Mouse (Mus musculus): ENCODE data around the gene Map3k10.
A peak's percentile ranks its signal among the peaks of the same experiment; 100 is the strongest.

Gene Map3k10

GRCm38 (mm10) chr7:27674522-27675221 lies at the start of gene Map3k10:
Gene Map3k10 (minus strand): TSS chr7:27674598.
- peak; percentile 94 for DNase-seq (ENCODE audit: low read depth, low spot score)
- no peaks in the 10 kb centered on the region for H3K36me3 ChIP-seq (ENCODE audit: control insufficient read depth, insufficient read depth, low read length, poor library complexity, severe bottlenecking)
- no peaks in the 10 kb centered on the region for H3K27me3 ChIP-seq (ENCODE audit: control insufficient read depth, insufficient read depth, low read length, poor library complexity, severe bottlenecking)

DNA sequence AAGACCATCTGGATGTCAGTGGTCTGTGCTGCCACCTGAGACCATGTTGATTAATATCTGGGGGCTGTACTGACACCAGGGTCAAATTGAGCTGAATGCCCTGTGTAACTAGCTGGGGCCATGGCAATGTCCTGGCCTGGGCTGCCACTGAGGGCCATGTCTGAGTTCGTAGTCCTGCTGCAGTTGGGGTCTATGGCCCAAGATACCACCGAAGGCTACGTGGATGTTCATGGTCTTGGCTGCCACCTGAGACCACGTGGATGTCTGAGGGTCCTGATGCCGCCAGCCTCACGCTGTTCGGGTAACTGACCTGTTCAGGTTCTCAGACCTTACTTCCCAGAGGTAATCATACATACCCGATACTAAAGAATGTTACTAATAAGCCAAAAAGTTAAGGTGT lies 47.6 kb upstream of the Map3k10 start:
- H3K36me3 ChIP-seq (ENCODE audit: control insufficient read depth, insufficient read depth, low read length, poor library complexity, severe bottlenecking), result no peaks in the 10 kb centered on the region
- H3K27me3 ChIP-seq (ENCODE audit: control insufficient read depth, insufficient read depth, low read length, poor library complexity, severe bottlenecking), result no peaks in the 10 kb centered on the region
- DNase-seq (ENCODE audit: low read depth, low spot score), result no peak

DNA sequence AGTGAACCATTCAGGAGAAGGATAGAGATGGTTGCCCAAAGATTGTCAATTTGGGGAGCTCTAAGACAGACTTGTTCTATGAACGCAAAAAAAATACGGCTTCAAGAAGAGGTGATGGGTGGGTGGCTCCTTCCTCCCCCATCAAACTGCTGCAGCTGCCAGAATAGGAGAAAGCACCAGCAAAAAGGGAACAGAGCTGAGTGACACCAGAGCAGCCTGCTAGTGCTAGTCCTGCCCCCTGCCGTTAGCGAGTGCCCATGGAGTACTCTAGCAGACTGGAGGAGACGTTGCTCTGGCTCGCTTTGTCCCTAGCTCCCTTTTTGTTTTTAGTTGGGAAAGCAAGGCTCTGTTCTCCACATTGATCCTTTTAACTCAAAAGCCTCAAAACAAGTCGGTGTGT lies 36.0 kb upstream of the Map3k10 start:
- DNase-seq (ENCODE audit: low read depth, low spot score), result no peak
- Histone ChIP-seq H3K36me3 (ENCODE audit: control insufficient read depth, insufficient read depth, low read length, poor library complexity, severe bottlenecking) (no peaks in the 10 kb centered on the region), H3K27me3 (ENCODE audit: control insufficient read depth, insufficient read depth, low read length, poor library complexity, severe bottlenecking) (no peaks in the 10 kb centered on the region)

GRCm38 (mm10) chr7:27696711-27697110 lies 22.3 kb upstream of the Map3k10 start:
- DNase-seq (ENCODE audit: low read depth, low spot score), result no peak
- no peaks in the 10 kb centered on the region for H3K36me3 ChIP-seq (ENCODE audit: control insufficient read depth, insufficient read depth, low read length, poor library complexity, severe bottlenecking)
- H3K27me3 ChIP-seq (ENCODE audit: control insufficient read depth, insufficient read depth, low read length, poor library complexity, severe bottlenecking), result no peaks in the 10 kb centered on the region

DNA sequence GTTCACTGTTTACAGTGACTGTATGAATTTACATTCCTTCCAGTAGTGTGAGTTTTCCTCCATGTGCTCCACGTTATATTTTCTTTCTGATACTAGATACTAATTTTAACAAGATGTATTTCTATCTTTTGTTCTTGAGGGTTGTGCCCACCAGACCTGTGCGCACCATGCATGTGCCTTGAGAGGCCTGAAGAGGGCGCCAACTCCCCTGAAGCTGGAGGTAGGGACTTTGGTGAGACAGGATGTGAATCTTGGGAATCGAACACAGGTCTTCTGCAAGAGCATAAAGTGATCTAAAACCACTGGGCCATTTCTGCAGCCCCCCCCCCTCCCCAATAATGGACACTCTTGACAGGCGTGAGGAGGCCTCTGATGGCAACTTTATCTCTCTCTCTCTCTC lies 16.7 kb upstream of the Map3k10 start:
- Histone ChIP-seq H3K27me3 (ENCODE audit: control insufficient read depth, insufficient read depth, low read length, poor library complexity, severe bottlenecking) (no peaks in the 10 kb centered on the region), H3K36me3 (ENCODE audit: control insufficient read depth, insufficient read depth, low read length, poor library complexity, severe bottlenecking) (no peaks in the 10 kb centered on the region)
- DNase-seq (ENCODE audit: low read depth, low spot score), result peak; percentile 68

- DNase-seq (ENCODE audit: low read depth, low spot score), result peak; percentile 97
- no peaks in the 10 kb centered on the region for H3K36me3 ChIP-seq (ENCODE audit: control insufficient read depth, insufficient read depth, low read length, poor library complexity, severe bottlenecking)
- no peaks in the 10 kb centered on the region for H3K27me3 ChIP-seq (ENCODE audit: control insufficient read depth, insufficient read depth, low read length, poor library complexity, severe bottlenecking)
These were observed 14.6 kb upstream of the Map3k10 start, which contains the start of gene Zfp607b for GRCm38 (mm10) chr7:27688815-27689612. Gene Zfp607b (plus strand): TSS chr7:27689340.

DNA sequence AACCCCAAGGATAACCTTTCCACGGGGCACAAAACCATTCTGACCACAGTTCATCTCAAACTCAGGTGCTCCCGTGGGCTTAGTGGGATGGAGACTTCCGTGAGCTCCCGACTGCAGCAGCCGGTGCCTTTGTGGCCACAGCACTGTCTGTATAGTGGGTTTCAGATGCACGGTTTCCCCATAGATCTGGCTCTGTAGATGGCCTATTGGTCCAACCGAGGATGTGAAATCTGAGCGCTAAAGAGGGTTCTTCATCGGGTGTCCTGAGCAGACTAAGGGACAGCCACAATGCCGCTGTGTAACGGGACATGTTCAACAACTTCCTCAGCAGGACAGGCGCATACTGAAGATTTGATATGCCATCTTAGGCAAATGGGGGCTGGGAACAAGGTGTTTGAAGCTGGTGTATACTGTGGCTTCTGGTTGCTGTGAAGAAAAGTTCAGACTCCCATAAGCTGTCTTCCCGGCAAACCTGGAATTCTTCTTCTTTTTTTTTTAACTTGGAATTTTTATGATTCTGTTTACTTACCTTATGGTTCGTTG lies 13.9 kb upstream of the Map3k10 start:
- H3K27me3 ChIP-seq (ENCODE audit: control insufficient read depth, insufficient read depth, low read length, poor library complexity, severe bottlenecking), result no peaks in the 10 kb centered on the region
- peak; percentile 18 for DNase-seq (ENCODE audit: low read depth, low spot score)
- no peaks in the 10 kb centered on the region for H3K36me3 ChIP-seq (ENCODE audit: control insufficient read depth, insufficient read depth, low read length, poor library complexity, severe bottlenecking)

DNA sequence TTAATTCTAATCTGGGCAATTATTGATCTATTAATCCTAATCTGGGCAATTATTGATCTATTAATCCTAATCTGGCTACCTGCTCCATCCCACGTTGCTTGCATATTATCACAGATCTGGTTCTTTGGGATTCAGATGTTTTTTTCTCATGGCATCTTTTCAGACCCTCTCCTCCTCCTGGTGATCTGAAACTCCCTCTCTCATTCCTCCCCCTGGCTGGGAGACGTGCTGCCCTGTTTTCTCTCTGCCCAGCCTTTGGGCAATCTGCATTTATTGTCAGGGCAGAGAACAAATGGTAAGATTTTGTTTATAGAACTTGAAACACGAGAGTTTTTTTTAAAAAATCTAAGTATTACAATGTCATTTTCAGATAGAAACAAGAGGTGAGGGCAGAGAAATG lies 13.4 kb upstream of the Map3k10 start:
- Histone ChIP-seq H3K27me3 (ENCODE audit: control insufficient read depth, insufficient read depth, low read length, poor library complexity, severe bottlenecking) (no peaks in the 10 kb centered on the region), H3K36me3 (ENCODE audit: control insufficient read depth, insufficient read depth, low read length, poor library complexity, severe bottlenecking) (no peaks in the 10 kb centered on the region)
- no peak for DNase-seq (ENCODE audit: low read depth, low spot score)

GRCm38 (mm10) chr7:27687043-27687442 lies 12.6 kb upstream of the Map3k10 start:
- Histone ChIP-seq H3K27me3 (ENCODE audit: control insufficient read depth, insufficient read depth, low read length, poor library complexity, severe bottlenecking) (no peaks in the 10 kb centered on the region), H3K36me3 (ENCODE audit: control insufficient read depth, insufficient read depth, low read length, poor library complexity, severe bottlenecking) (no peaks in the 10 kb centered on the region)
- no peak for DNase-seq (ENCODE audit: low read depth, low spot score)

DNA sequence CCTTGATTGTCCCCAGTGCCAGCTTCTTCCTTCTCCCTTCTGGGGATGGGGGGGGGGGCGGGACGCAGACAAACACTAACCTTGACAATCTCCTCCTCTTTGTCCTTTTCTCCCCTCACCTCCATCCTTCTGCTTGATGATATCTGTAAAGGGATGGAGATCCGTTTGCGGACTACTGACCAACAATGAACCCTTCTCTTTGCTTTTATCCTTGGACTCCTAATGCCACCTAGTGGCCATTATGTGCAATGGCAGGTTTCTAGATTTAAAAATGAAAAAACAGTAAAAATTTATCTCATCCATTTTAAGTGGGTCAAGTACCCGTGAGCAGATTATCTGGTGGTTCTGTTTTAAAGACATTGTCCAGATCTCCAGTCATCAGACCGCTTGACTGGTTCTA lies 11.3 kb upstream of the Map3k10 start:
- DNase-seq (ENCODE audit: low read depth, low spot score), result peak; percentile 65
- Histone ChIP-seq H3K27me3 (ENCODE audit: control insufficient read depth, insufficient read depth, low read length, poor library complexity, severe bottlenecking) (no peaks in the 10 kb centered on the region), H3K36me3 (ENCODE audit: control insufficient read depth, insufficient read depth, low read length, poor library complexity, severe bottlenecking) (no peaks in the 10 kb centered on the region)

- H3K27me3 ChIP-seq (ENCODE audit: control insufficient read depth, insufficient read depth, low read length, poor library complexity, severe bottlenecking), result no peaks in the 10 kb centered on the region
- no peak for DNase-seq (ENCODE audit: low read depth, low spot score)
These were observed 10.8 kb upstream of the Map3k10 start for GRCm38 (mm10) chr7:27685220-27685619.

GRCm38 (mm10) chr7:27683218-27683617 lies 8.8 kb upstream of the Map3k10 start:
- DNase-seq (ENCODE audit: low read depth, low spot score), result no peak
- H3K27me3 ChIP-seq (ENCODE audit: control insufficient read depth, insufficient read depth, low read length, poor library complexity, severe bottlenecking), result no peaks in the 10 kb centered on the region
- no peaks in the 10 kb centered on the region for H3K36me3 ChIP-seq (ENCODE audit: control insufficient read depth, insufficient read depth, low read length, poor library complexity, severe bottlenecking)

More at GRCm38 (mm10) chr7:27685220-27685619, 10.8 kb upstream of the Map3k10 start:
- no peaks in the 10 kb centered on the region for H3K36me3 ChIP-seq (ENCODE audit: control insufficient read depth, insufficient read depth, low read length, poor library complexity, severe bottlenecking)

DNA sequence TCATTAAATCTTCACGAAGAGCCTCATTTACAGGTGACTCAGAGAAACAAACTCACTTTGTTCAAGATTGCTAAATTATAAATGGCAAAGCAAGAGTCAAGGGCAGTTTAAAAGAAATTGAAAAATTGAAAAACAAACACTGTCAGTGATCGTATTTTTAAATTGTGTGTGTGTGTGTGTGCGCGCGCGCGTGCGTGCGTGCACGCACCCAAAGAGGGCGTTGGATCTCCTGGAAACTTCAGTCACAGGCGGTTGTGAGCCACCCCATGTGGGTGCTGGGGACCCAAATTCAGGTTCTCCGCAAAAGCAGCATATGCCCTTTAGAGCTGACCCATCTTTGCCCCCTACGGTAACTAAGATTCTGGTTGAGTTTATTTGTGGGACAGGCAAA lies 819 bp upstream of the Map3k10 start:
- no peak for DNase-seq (ENCODE audit: low read depth, low spot score)
- Histone ChIP-seq H3K27me3 (ENCODE audit: control insufficient read depth, insufficient read depth, low read length, poor library complexity, severe bottlenecking) (no peaks in the 10 kb centered on the region), H3K36me3 (ENCODE audit: control insufficient read depth, insufficient read depth, low read length, poor library complexity, severe bottlenecking) (no peaks in the 10 kb centered on the region)

DNA sequence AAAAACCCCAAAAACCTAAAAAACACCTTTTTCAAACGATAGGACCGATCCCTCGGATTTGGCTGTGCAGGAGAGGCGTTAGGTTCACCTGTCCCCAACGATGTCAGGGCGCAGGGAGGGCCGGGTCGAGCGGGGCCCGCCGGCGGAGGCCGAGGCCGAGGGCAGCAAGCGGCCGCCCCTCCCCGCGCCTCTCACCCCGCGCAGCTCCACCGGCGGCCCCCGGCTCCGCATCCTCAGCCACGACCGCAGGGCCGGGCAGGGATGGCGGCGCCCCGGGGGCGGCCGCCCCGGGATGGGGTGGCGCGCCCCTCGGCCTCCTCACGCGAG lies 240 bp downstream of the Map3k10 start:
- DNase-seq (ENCODE audit: low read depth, low spot score), result no peak
- Histone ChIP-seq H3K36me3 (ENCODE audit: control insufficient read depth, insufficient read depth, low read length, poor library complexity, severe bottlenecking) (no peaks in the 10 kb centered on the region), H3K27me3 (ENCODE audit: control insufficient read depth, insufficient read depth, low read length, poor library complexity, severe bottlenecking) (no peaks in the 10 kb centered on the region)

GRCm38 (mm10) chr7:27673575-27674131 lies 745 bp downstream of the Map3k10 start:
- Histone ChIP-seq H3K27me3 (ENCODE audit: control insufficient read depth, insufficient read depth, low read length, poor library complexity, severe bottlenecking) (no peaks in the 10 kb centered on the region), H3K36me3 (ENCODE audit: control insufficient read depth, insufficient read depth, low read length, poor library complexity, severe bottlenecking) (no peaks in the 10 kb centered on the region)
- no peak for DNase-seq (ENCODE audit: low read depth, low spot score)

All from splenic B cell, adult 2 months (primary cell).